Mouse (Mus musculus) natural killer cell, adult 2 months (primary cell): Measurements from ENCODE around the gene Fam81a.

Source experiments
- DNase-seq, 2 experiments: peaks; one replicate each; pipeline ENCODE4 v3.0.0; 2022; ENCODE audit warnings: low spot score in 2 of 2

The Fam81a gene

GRCm38 (mm10) chr9:70142460-70142859 lies at the start of gene Fam81a:
TSS of gene Fam81a (minus strand) at chr9:70142560.
- no peak for DNase-seq

DNA sequence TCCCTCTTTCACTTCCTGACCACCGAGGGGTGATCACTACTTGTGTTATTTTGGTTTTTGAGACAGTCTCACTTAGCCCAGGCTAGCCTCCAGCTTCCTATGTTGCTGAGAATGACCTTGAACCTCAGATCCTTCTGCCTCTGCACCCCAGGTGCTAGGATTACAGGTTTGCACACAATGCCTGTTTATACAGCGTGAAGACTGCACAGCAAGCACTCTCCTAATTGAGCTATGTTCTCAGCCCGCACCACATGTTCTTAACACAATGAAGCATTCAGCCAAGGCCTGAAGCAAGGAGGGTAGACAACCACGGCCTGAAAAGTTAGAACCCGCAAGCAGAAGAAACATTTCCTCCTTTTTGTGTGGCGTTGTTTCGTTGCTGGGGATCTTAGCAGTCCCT lies 40.3 kb upstream of the Fam81a start:
- DNase-seq, result no peak

- DNase-seq, result no peak
Observed at GRCm38 (mm10) chr9:70181719-70182118, 39.4 kb upstream of the Fam81a start.

DNA sequence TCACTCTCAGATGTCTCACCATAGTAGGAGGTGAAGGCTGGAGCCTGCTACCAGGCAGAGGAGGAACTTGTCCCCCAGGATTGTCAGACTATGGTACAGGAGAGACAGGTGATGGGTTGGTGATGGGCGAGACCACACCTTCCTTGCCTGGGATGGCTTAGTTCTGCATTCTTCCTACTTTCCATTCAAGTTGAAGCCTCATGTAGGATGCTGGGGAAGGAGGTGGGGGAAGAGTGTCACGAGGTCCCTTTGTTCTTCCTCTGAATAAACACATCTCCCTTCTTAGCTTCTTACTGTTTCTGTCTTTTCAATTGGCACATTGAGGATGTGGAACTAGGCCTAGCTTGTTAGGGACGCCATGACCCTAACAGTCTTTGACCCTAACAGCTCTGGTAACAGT lies 33.9 kb upstream of the Fam81a start:
- no peak for DNase-seq

GRCm38 (mm10) chr9:70174896-70175295 lies 32.5 kb upstream of the Fam81a start:
- no peak for DNase-seq

GRCm38 (mm10) chr9:70174291-70174848 lies 32.0 kb upstream of the Fam81a start:
- DNase-seq, result no peak

- no peak for DNase-seq
Observed at GRCm38 (mm10) chr9:70168973-70169372, 26.6 kb upstream of the Fam81a start.

DNA sequence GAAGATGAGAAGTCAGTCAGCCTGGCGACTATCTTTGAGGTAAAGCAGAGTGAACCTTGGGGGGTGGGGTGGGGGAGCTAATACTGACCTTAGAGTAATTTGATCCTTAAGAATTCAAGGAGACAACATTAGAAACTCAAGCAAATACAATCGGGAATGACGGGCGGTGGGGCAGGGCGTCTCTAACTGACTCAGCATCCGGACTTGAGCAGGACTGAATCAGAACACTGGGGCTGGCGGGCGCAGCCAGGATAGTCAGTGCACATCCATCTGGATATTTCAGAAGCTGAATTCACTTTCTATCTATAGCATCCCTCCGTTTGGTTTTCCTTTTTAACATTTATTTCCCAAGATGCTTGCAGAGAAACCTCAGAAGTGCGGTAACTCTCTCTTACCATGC lies 17.7 kb upstream of the Fam81a start:
- no peak for DNase-seq

DNA sequence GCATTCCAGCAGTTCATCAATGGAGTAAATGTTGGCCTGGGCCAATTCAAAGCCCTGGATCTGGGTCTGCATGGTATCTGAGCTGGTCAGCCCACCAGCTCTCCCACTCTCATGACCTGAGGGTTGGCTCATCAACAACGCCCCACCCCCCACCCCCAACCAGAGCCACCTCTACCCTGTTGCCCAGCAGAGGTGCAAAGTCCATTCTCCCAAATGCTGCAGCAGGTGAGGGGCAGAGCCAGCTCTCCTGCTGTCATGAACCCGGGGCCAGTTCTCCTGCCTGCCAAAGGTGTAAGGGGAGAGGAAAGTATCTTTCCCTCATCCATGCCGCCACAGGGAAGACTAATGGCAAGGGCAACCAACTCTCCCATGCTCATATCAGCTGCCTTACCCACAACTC lies 5.3 kb upstream of the Fam81a start:
- no peak for DNase-seq

DNA sequence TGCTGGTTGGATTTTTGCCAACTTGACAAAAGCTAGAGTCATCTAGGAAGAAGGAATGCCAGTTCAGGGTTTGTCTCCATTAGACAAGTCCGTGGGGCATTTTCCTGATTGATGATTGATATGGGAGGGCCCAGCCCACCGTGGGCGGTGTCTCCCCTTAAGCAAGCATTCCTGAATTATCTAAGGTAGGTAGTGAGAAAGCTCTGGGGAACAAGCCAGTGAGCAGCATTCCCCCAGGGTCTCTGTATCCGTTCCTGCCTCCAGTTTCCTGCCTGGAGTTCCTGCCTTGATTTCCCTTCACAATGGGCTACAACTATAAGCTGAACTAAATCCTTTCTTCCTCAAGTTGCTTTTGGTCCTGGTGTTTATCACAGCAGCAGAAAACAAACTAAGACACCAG lies 3.1 kb upstream of the Fam81a start:
- DNase-seq, result no peak

DNA sequence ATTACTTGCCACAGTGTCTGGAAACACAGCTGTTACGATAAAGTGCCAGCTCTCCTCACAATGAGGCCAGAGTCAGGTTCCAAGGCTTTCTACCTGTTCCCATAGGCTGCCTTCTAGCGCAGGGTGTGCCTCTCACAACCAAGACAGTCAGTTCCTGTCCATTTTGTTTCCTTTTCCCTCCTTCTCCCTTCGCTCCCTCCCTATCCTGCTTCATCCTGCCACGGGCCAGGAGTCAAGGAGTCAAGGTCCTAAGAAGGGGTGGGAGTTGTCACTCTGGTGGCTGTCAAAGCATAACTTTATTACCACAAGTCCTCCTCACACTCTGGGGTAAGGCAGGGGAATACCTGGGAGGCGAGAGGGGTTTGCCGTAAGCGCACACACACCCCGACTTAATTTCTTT lies 966 bp upstream of the Fam81a start:
- no peak for DNase-seq

GRCm38 (mm10) chr9:70141885-70142326 lies 454 bp downstream of the Fam81a start:
- no peak for DNase-seq

DNA sequence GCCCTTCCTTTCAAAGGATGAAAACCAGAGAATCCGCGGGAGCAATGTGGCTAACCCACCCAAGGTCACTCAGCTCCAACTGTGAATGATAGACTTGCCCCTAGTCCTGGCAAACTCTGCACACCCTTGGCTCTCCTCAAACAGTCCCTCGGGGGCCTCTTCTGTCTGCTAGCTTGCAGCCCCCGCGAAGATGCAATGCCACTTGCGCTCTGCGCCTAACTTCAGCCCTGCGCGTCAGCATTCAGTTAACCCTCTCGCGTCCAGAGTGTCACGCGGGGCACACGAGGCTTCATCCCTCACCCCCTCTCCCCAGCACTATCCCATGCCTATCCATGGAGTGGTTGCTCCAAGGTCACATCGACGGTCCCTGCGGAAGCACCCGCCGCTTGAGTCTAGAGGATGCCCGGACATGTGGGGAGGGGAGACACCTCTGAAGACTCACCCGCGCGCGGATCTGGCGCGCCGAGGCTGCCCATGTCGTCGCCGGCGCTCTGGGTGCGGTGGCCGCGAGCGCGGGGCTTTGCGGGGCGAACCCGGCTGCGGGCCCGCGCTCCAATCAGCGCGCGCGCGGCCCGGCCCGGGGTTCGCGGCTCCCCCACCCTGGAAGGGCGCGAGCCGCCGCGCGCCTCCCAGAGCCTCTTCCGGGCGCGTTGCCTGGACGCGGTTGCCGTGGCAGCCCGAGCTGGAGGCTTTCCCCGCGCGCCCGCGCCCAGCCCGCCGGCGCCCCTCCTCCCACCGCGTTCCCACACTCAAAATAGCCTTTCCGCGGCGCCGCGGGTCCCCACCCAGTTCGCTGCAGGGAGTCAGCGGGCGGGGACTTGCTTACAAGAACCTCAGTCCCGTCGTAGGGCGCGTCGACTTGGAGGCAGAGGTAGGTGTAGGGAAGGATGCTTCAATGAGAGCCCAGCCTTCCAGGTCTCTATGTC lies 1.2 kb downstream of the Fam81a start:
- no peak for DNase-seq

- no peak for DNase-seq
Observed at GRCm38 (mm10) chr9:70140340-70140739, 2.0 kb downstream of the Fam81a start.

GRCm38 (mm10) chr9:70139331-70139885 lies 3.0 kb downstream of the Fam81a start:
- DNase-seq, result no peak

DNA sequence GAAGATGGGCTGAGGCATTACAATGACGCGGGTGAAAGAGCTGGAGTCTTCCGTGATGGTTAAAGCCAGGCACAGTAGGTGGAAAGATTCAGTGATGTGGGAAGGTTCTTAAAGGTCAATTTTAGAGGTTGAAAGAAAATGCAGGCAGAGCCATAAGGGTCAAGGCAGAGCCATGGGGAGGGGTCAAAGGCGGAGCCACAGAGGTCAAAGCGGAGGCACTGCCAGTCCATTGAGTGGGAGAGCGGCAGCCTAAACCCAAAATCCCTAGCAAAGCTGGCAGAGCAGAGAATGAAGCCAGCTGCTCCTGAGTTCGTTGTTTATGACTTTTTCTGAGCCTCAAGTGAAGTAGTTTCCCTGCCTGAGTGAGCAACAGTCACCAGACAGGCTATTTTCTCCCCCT lies 3.8 kb downstream of the Fam81a start:
- DNase-seq, result no peak

- no peak for DNase-seq
Observed at GRCm38 (mm10) chr9:70137991-70138390, 4.4 kb downstream of the Fam81a start.

DNA sequence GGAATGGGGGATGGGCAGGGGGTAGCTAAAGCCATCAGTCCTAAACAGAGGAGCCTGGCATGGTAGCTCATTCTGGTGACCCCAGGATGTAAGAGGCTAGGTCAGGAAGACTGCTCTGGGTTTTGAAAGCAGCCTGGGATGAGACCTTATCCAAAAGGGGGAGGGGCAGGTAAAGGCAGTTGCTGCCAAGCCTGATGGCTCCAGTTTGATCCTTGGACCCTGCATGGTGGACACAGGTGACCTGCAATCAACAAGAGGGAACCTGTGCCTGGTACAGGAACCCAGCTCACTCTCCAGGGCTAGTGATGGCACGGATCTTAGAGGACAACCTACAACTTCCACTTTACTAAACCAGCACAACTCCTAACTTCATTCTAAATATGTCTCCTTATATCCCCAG lies 7.2 kb downstream of the Fam81a start:
- DNase-seq, result no peak

DNA sequence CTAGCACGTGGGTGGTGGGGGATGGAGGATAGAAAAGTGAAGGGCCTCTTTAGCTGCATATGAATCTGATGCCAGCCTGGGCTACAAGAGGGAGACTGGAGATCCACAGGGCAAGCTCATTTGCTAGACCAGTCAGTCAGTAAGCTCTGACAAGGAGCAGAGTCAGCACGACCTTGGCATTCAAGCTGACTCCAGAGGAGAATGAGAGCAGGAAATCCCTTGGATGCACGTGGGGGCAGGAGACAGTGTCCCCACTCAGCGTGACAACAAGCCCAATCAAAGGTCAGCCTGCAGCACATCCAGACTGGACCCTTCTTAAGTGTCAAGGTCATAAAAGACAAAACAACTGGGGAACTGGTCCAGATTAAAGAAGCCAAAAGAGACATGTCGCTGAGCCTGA lies 7.6 kb downstream of the Fam81a start:
- DNase-seq, result no peak

GRCm38 (mm10) chr9:70134215-70134614 lies 8.1 kb downstream of the Fam81a start:
- no peak for DNase-seq

DNA sequence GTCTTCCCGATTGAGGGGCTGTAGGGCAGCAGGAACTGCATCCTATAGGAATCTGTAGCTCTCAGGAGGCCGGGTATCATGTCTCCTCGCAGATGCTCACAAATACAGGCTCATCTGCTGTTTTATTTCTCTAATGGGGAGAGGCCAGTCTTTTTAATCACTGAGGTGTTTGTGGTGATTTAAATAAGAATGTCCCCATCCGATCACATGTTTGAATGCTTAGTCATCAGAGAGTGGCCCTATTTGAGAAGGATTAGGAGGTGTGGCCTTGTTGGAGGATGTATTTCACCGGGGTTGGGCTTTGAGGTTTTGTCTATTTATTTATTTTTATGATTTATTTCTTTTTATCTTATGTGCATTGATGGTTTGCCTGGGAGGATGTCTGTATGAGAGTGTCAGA lies 11.6 kb downstream of the Fam81a start:
- DNase-seq, result no peak

- no peak for DNase-seq
Observed at GRCm38 (mm10) chr9:70111869-70112286, 30.5 kb downstream of the Fam81a start.

- no peak for DNase-seq
Observed at GRCm38 (mm10) chr9:70110871-70111270, 31.5 kb downstream of the Fam81a start.
